Mouse (Mus musculus): ENCODE measurements around the gene Tmigd1.

DNA sequence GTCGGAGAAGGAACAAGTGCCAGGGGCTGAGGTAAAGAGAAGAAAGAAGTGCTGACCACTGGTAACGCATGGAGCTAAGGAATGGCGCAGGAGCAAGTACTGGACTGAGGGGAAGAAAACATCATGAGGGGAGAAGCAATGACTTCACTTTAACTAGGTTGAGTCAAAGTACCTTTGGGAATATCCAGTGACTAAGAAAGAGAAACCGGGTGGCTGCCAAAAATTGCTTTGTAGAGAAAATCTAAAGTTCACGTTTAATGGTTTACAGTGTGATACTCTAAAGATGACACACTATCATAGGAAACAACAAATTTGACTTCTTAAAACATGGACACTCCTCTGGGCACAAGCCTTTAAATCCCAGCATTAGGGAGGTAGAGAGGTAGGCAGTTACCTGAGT, 28.1 kb upstream of the Tmigd1 start:
- TF ChIP-seq CTCF (IDR thresholded peaks at IDR 0.05): no peak
- no peak for TF ChIP-seq EP300 (IDR thresholded peaks at IDR 0.05; ENCODE audit: insufficient read depth, low read depth, low read length)
- TF ChIP-seq POLR2A (IDR thresholded peaks at IDR 0.05; ENCODE audit: insufficient read depth, low read depth, low read length): no peak
